Mouse (Mus musculus): ENCODE results near the gene Slc39a13.

DNA sequence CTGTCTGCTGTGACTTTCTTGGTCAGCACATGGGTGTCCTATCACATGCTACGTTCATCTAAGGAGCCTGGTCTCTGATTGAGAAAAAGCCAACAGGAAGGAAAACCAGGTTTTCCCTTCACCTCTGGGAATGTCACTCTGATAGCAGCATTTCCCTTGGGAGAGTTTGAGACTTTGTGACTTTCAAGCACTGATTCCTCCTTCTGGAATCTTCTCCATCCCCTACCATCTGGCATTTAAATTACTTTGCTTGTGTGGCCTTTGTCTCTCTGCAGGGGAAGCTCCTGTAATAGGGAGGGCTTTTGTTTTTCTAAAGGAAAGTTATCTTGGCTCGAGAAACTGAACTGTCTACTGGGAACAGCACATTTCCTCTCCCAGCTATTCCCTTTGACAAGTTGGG, 47.1 kb downstream of the Slc39a13 start:
- TF ChIP-seq CTCF (IDR thresholded peaks at IDR 0.05; ENCODE audit: low read depth, low read length) (no peak), POLR2A (IDR thresholded peaks at IDR 0.05; ENCODE audit: extremely low read depth, insufficient read depth, low read length) (no peak)
